Mouse (Mus musculus) embryo, embryonic 10 days (tissue): Measurements from ENCODE around the gene Plekhm2.

Source experiments
- DNase-seq: peaks from one replicate; pipeline ENCODE4 v3.0.0-alpha.2; 2015; ENCODE audit warnings: low spot score

Plekhm2 gene

GRCm38 (mm10) chr4:141664799-141665198 is at the start of gene Plekhm2:
TSS of gene Plekhm2 (minus strand) at chr4:141664899.
- no peak for DNase-seq

GRCm38 (mm10) chr4:141713598-141714142 is 49.0 kb upstream of the Plekhm2 start:
- no peak for DNase-seq

GRCm38 (mm10) chr4:141711250-141711649 is 46.6 kb upstream of the Plekhm2 start:
- DNase-seq, result no peak

GRCm38 (mm10) chr4:141708971-141709370 is 44.3 kb upstream of the Plekhm2 start:
- DNase-seq, result no peak

- DNase-seq, result no peak
These were observed 43.3 kb upstream of the Plekhm2 start for GRCm38 (mm10) chr4:141708005-141708404.

- no peak for DNase-seq
These were observed 40.6 kb upstream of the Plekhm2 start for GRCm38 (mm10) chr4:141705331-141705730.

- no peak for DNase-seq
These were observed 39.9 kb upstream of the Plekhm2 start for GRCm38 (mm10) chr4:141704625-141705024.

- no peak for DNase-seq
These were observed 30.0 kb upstream of the Plekhm2 start for GRCm38 (mm10) chr4:141694719-141695118.

GRCm38 (mm10) chr4:141688505-141688904 is 23.8 kb upstream of the Plekhm2 start:
- no peak for DNase-seq

GRCm38 (mm10) chr4:141686525-141686924 is 21.8 kb upstream of the Plekhm2 start:
- DNase-seq, result no peak

- no peak for DNase-seq
These were observed 21.4 kb upstream of the Plekhm2 start for GRCm38 (mm10) chr4:141686093-141686492.

- DNase-seq, result no peak
These were observed 20.8 kb upstream of the Plekhm2 start, which contains the start of gene Rsc1a1 for GRCm38 (mm10) chr4:141685499-141685898. TSS of gene Rsc1a1 (minus strand) at chr4:141685599.

GRCm38 (mm10) chr4:141682706-141683230 is 18.1 kb upstream of the Plekhm2 start:
- no peak for DNase-seq

GRCm38 (mm10) chr4:141681767-141682166 is 17.1 kb upstream of the Plekhm2 start:
- DNase-seq, result no peak

- peak; percentile 17 for DNase-seq
These were observed 16.2 kb upstream of the Plekhm2 start for GRCm38 (mm10) chr4:141680892-141681291.

- no peak for DNase-seq
These were observed 14.3 kb upstream of the Plekhm2 start for GRCm38 (mm10) chr4:141679016-141679415.

GRCm38 (mm10) chr4:141676462-141676979 is 11.8 kb upstream of the Plekhm2 start:
- no peak for DNase-seq

- DNase-seq, result no peak
These were observed 7.6 kb upstream of the Plekhm2 start for GRCm38 (mm10) chr4:141672325-141672724.

GRCm38 (mm10) chr4:141671389-141671788 is 6.7 kb upstream of the Plekhm2 start:
- no peak for DNase-seq

- DNase-seq, result no peak
These were observed 5.4 kb upstream of the Plekhm2 start for GRCm38 (mm10) chr4:141669898-141670712.

- DNase-seq, result peak; percentile 78
These were observed 521 bp downstream of the Plekhm2 start for GRCm38 (mm10) chr4:141664011-141664745.
